Mouse (Mus musculus) kidney, postnatal 14 days (tissue): ENCODE measurements around the gene Pou2f3.

Source experiments
- DNase-seq: peaks from one replicate; pipeline ENCODE4 v3.0.0; 2022; ENCODE audit warnings: mixed read lengths

Pou2f3 gene

GRCm38 (mm10) chr9:43107187-43107517 is 103.0 kb downstream of the Pou2f3 start, which contains the start of gene Arhgef12:
Gene Arhgef12, minus strand, starts transcription at chr9:43107239.
- peak; percentile 79 for DNase-seq

GRCm38 (mm10) chr9:43106426-43107186 is 103.6 kb downstream of the Pou2f3 start:
- DNase-seq, result peak; percentile 57

GRCm38 (mm10) chr9:43105664-43106361 is 104.4 kb downstream of the Pou2f3 start:
- peak; percentile 97 for DNase-seq

GRCm38 (mm10) chr9:43104873-43105663 is 105.1 kb downstream of the Pou2f3 start:
- DNase-seq, result peak; percentile 64

GRCm38 (mm10) chr9:43104526-43104872 is 105.7 kb downstream of the Pou2f3 start:
- DNase-seq, result peak; percentile 35

GRCm38 (mm10) chr9:43103675-43104299 is 106.4 kb downstream of the Pou2f3 start:
- no peak for DNase-seq

GRCm38 (mm10) chr9:43102931-43103330 is 107.2 kb downstream of the Pou2f3 start:
- no peak for DNase-seq

- DNase-seq, result no peak
Observed at GRCm38 (mm10) chr9:43101936-43102595, 108.1 kb downstream of the Pou2f3 start.

GRCm38 (mm10) chr9:43098922-43099321 is 111.2 kb downstream of the Pou2f3 start:
- no peak for DNase-seq

GRCm38 (mm10) chr9:43097801-43098557 is 112.2 kb downstream of the Pou2f3 start:
- no peak for DNase-seq

- DNase-seq, result no peak
Observed at GRCm38 (mm10) chr9:43096337-43096736, 113.8 kb downstream of the Pou2f3 start.

GRCm38 (mm10) chr9:43094828-43095227 is 115.3 kb downstream of the Pou2f3 start:
- no peak for DNase-seq

GRCm38 (mm10) chr9:43093803-43094202 is 116.4 kb downstream of the Pou2f3 start:
- DNase-seq, result peak; percentile 39

- DNase-seq, result no peak
Observed at GRCm38 (mm10) chr9:43085686-43086285, 124.4 kb downstream of the Pou2f3 start.

- no peak for DNase-seq
Observed at GRCm38 (mm10) chr9:43084496-43085362, 125.4 kb downstream of the Pou2f3 start.

GRCm38 (mm10) chr9:43083441-43084055 is 126.6 kb downstream of the Pou2f3 start:
- DNase-seq, result no peak

- DNase-seq, result no peak
Observed at GRCm38 (mm10) chr9:43078711-43079110, 131.5 kb downstream of the Pou2f3 start.

GRCm38 (mm10) chr9:43076163-43076562 is 134.0 kb downstream of the Pou2f3 start:
- no peak for DNase-seq

- no peak for DNase-seq
Observed at GRCm38 (mm10) chr9:43074611-43075010, 135.6 kb downstream of the Pou2f3 start.
